Mouse (Mus musculus) retina, postnatal 1 day (tissue): ENCODE results near the gene Slc2a5.
A peak's percentile ranks its signal among the peaks of the same experiment; 100 is the strongest.

Experiments used
- DNase-seq: peaks from one replicate; pipeline ENCODE4 v3.0.0-alpha.2; 2012

The Slc2a5 gene

GRCm38 (mm10) chr4:150151045-150151444 lies 32.0 kb downstream of the Slc2a5 start:
- DNase-seq = no peak

- no peak for DNase-seq
Observed at GRCm38 (mm10) chr4:150152483-150152882, 33.4 kb downstream of the Slc2a5 start.

GRCm38 (mm10) chr4:150155301-150155700 lies 36.2 kb downstream of the Slc2a5 start:
- DNase-seq = no peak

DNA sequence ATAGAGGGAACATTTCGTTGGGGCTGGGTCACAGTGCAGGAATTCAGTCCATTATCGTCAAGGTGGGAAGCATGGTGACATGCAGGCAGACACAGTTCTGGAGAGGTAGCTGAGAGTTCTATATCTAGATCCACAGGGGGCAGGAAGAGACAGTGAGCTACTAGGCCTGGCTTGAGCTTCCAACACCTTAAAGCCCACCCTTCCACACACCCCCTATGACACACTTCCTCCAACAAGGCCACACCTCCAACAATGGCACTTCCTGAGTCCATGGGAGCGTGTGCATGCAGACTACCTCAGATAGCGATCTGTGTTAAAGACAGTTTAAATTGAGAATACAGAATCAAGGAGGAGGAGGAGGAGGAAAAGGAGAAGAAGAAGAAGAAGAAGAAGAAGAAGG lies 36.6 kb downstream of the Slc2a5 start:
- no peak for DNase-seq

DNA sequence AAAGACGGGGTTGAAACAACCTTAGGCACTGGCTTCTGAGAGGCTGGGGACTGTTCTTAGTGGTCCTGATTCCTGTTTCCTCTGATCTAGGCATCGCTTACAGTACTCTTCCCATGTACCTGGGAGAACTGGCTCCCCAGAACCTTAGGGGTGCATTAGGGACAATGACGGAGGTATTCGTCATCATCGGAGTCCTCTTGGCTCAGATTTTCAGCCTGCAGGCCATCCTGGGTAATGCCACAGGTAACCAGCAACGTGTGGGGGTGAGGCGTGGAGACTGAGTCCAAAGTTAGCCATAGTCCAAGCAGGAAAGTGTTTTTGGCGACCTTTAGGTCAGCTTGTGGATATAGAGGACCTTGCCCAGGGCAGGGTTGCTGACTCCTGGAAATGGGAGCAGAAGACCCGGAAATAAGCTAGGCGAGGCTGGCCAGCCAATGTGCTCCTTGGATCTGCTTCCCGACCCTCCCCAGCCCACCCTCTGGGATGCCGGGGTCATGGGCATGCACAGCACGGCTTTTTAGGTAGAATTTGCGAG lies 38.3 kb downstream of the Slc2a5 start:
- no peak for DNase-seq

DNA sequence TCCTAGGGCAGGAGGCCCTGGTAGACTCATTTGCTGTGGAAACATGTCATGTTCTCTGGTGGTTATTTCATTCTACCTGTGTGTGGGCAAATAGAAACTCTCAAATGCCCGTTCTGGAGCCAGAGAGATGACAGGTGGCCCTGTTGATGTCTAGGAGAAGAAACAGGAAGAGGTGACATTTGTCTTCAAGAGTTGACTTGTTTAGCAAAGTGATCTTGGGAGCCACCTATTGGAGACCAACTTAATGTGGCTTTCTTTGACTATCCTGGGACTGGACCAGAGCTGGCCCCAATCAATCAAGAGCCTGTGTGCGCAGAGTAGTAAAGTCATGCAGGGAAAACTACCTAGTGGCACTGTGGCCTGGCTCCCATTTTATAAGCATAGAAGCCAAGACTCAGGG lies 40.4 kb downstream of the Slc2a5 start:
- DNase-seq = no peak

- DNase-seq = no peak
Observed at GRCm38 (mm10) chr4:150162561-150163169, 43.6 kb downstream of the Slc2a5 start.

DNA sequence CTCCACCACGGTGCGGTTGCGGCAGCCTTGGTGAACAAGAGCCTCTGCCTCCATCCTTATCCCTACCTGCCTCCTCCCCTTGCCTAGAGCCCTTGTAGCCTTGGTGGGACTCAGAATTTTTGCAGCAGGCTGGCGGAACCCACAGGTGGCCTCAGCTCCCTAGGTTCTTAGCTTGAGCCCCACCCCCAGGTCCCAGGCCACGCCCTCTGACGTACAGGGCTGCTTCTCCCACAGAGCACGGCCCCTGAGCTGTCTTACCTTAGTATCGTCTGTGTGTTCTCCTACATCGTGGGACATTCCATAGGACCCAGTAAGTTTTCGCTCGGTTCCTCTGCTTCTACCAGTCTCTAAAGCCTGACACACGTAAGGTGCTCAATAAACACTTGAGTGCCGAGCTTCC lies 45.8 kb downstream of the Slc2a5 start:
- no peak for DNase-seq

DNA sequence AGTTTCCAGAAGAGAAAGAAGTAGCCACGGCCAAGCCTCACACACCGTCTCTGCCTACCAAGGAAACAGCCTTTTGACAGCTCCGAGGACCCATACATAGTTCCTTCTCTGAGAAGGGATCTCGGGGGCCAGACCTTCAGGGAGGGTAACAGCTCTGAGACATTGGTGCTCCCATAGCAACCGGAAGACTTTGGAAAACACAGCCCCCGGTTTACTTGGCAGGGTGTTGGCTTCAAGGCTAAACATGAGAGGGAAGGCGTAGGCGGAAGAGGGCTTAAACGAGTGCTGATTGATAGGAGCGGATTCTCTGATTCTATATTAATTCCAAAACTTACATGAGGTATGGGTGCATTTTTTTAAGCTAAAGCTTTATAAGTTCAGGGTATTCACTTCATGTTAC lies 49.3 kb downstream of the Slc2a5 start:
- DNase-seq = no peak

DNA sequence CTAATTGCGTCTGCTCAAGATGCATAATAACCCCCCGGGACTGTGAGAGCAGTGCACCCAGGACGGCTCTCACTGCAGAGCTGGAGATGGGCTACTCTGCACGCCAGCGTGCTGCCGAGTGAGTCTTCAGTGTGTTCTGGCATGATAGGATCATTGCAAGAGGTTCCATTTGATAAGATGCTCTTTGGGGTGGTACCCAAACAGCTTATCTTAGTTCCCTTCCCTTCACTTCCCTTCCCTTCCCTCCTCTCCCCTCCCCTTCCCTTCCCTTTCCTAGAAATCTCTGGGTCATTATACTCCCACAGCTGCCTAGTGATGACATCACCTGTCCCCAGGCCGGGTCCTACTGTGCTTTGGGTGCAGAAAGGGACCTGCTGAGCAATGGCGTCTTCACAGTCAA lies 53.0 kb downstream of the Slc2a5 start:
- no peak for DNase-seq

DNA sequence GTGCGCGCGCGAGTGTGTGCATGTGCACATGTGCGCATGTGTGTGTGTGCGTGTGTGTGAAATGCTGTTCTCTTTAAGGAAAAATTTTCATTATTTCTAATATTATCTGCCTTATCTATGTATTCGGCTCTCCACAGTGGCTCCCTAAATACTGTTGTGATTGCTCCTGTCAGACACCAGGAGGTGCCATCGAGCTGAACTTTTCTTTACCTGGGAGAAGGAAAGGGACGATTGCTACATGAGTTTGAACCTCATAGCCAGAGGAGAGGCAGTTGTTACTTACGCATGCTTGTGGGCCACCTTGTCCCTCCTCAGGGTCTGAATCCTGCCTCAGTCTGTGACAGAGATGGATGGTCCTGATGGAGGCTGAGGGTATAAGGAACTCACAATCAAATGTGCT lies 54.2 kb downstream of the Slc2a5 start:
- DNase-seq = peak; percentile 68

- DNase-seq = no peak
Observed at GRCm38 (mm10) chr4:150174027-150174426, 54.9 kb downstream of the Slc2a5 start.

- peak; percentile 77 for DNase-seq
Observed at GRCm38 (mm10) chr4:150176535-150176934, 57.5 kb downstream of the Slc2a5 start.

GRCm38 (mm10) chr4:150177122-150177521 lies 58.0 kb downstream of the Slc2a5 start:
- no peak for DNase-seq

GRCm38 (mm10) chr4:150178131-150178530 lies 59.0 kb downstream of the Slc2a5 start:
- no peak for DNase-seq

DNA sequence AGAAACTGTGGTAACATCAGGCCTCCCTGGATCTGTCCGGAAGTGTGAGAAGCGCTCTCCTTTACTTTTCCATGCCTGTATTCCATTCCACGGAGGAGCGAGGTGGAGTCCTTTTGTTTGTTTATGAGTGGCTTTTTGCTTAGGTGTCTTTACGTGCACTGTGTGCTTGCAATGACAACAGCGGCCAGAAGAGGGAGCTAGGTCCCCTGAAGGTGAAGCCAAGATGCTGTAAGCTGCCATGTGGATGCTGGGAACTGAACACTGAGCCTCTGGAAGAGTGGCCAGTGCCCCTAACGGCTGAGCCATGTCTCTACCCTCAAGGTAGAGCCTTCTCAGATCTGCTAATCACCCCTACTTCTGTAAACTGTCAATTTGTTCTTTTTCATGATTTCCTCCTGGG lies 62.2 kb downstream of the Slc2a5 start:
- no peak for DNase-seq

GRCm38 (mm10) chr4:150188236-150188635 lies 69.2 kb downstream of the Slc2a5 start:
- DNase-seq = no peak

- DNase-seq = no peak
Observed at GRCm38 (mm10) chr4:150192199-150192598, 73.1 kb downstream of the Slc2a5 start.
